Mouse (Mus musculus): ENCODE measurements at regions not wholly inside any gene's neighbourhood (a gene's known extent, or its start where the extent isn't known, plus 50 kb on each side); places are given as distances from the start of the nearest gene placed in this dataset.

DNA sequence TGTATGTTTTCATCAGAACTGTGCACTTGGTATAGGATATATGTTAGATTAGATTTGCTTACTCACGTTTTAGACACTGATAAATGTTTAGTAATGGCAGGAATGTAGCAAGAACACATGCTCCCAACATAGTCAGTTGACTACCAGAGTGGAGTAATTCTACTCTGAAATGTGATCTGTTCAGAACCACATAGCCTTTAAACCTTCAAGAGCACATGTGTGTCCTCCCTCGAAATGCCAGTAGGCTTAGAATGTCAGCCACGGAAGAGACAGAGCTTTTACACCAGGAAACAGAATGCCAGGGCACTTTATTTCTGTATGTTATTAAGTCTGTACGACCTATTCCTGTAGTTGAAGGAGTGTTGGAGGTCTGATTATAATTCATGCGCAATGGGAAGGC lies 51.3 kb upstream of the Cd28 start:
- Histone ChIP-seq H3K36me3 (no peaks in the 10 kb centered on the region), H3K9me3 (no peaks in the 10 kb centered on the region)
- ATAC-seq (ENCODE audit: low FRiP score, low read depth), result no peak

DNA sequence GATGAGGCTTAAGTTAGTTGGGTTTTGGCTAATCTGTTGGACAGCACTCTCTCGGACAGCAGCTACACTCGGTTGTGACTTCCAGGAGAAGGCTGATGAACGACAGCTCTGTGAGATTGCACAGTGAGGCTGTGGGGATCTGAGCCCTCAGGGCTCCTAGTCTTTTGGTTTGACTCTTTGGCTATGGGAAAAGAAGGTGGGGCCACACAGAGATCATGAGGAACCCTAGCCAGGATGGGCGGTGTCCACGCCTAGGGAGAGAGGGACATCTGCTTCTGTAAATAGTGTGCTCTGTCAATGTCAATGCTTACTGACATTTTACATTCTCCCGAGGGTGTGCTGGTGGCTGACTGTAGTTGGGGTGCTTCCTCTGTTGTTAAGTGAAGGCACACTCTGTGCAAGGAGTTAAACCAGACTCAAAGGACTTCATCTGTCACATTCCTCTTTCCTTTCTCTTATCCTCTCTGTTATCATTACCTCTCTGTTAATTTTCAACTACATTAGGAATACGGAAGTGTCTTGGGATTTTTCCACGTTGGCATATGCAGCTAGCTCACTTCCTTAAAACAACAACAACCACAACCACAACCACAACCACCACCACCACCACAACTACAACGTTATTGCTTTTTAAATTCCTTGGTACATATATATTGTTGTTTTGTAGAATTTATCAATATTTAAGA lies 54.2 kb upstream of the Cd28 start:
- H3K4me3 ChIP-seq, result no peak overlapping the region
- no peaks in the 10 kb centered on the region for H3K9me3 ChIP-seq
- no peak overlapping the region for H3K27ac ChIP-seq (replicated peaks)
- H3K36me3 ChIP-seq, result no peaks in the 10 kb centered on the region
- no peaks in the 10 kb centered on the region for H3K27me3 ChIP-seq
- H3K4me1 ChIP-seq, result no peaks in the 10 kb centered on the region
- H3K9ac ChIP-seq (replicated peaks), result no peak overlapping the region
- no peak for ATAC-seq (ENCODE audit: low FRiP score, low read depth)
- 71% methylated on average over 9 of the region's 9 CpGs for WGBS
- no peak overlapping the region for H3K4me2 ChIP-seq (replicated peaks)

More for the DNA sequence above, 51.3 kb upstream of the Cd28 start:
- WGBS, result 83% methylated on average over 5 of the region's 5 CpGs
- Histone ChIP-seq H3K4me3 (no peak overlapping the region), H3K27ac (replicated peaks) (no peak overlapping the region), H3K27me3 (no peaks in the 10 kb centered on the region), H3K9ac (replicated peaks) (no peak overlapping the region), H3K4me1 (peaks cover 8% of the 10 kb centered on the region; the same call in 1 of the 2 replicates), H3K4me2 (replicated peaks) (no peak overlapping the region)

DNA sequence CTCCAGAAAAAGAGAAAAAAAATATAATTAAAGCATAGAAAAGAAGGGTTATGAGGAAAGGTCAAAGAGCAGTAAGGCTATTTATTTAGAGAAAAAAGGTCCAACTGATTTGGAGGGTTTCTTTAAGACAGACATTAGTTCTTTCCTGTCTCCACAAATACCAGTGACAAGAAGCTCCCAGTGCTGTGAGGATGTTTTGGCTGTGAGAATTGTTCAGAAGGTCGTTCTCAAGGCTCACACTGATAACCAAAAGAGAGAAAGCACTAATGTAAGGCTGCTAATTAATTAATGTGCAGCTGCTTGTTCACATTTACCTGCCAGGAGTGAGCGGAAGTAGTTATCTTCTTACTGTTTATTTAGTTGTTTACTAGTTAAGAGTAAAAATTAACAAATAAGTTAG lies 54.7 kb upstream of the Cd28 start:
- WGBS, result 76% methylated on average over 2 of the region's 2 CpGs
- no peaks in the 10 kb centered on the region for H3K9me3 ChIP-seq
- H3K27ac ChIP-seq (replicated peaks), result no peak overlapping the region
- H3K27me3 ChIP-seq, result no peaks in the 10 kb centered on the region
- no peaks in the 10 kb centered on the region for H3K4me1 ChIP-seq
- ATAC-seq (ENCODE audit: low FRiP score, low read depth), result no peak
- H3K36me3 ChIP-seq, result no peaks in the 10 kb centered on the region
- H3K4me3 ChIP-seq, result no peak overlapping the region
- no peak overlapping the region for H3K9ac ChIP-seq (replicated peaks)
- no peak overlapping the region for H3K4me2 ChIP-seq (replicated peaks)

GRCm38 (mm10) chr1:60659604-60660003 lies 57.0 kb upstream of the Cd28 start:
- H3K9me3 ChIP-seq, result no peaks in the 10 kb centered on the region
- H3K4me2 ChIP-seq (replicated peaks), result no peak overlapping the region
- no peaks in the 10 kb centered on the region for H3K4me1 ChIP-seq
- WGBS, result 86% methylated on average over 1 of the region's 1 CpGs
- no peak overlapping the region for H3K4me3 ChIP-seq
- H3K9ac ChIP-seq (replicated peaks), result no peak overlapping the region
- H3K27ac ChIP-seq (replicated peaks), result no peak overlapping the region
- no peaks in the 10 kb centered on the region for H3K36me3 ChIP-seq
- ATAC-seq (ENCODE audit: low FRiP score, low read depth), result no peak
- H3K27me3 ChIP-seq, result no peaks in the 10 kb centered on the region

DNA sequence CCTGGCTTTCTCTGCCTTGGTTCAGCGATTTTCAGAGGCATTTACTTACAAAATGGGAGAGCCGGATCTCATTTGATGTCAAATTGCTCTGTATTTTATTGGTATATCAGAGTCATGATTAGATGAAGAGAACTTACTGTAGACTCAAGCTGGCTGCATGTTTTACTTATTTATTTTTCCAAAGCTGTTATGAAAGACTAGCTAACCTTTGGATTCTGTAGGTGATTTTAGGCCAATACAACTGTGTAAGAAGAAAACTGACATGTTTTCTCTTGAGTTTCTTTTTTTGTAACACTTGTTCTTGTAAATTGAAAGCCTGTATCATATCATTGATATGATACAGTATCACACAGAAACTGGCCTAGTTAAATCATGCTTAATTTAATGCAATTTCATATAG lies 57.6 kb upstream of the Cd28 start:
- no peak overlapping the region for H3K4me3 ChIP-seq
- 83% methylated on average over 2 of the region's 2 CpGs for WGBS
- H3K4me1 ChIP-seq, result no peaks in the 10 kb centered on the region
- no peaks in the 10 kb centered on the region for H3K27me3 ChIP-seq
- H3K36me3 ChIP-seq, result no peaks in the 10 kb centered on the region
- no peak overlapping the region for H3K9ac ChIP-seq (replicated peaks)
- no peak overlapping the region for H3K4me2 ChIP-seq (replicated peaks)
- no peak for ATAC-seq (ENCODE audit: low FRiP score, low read depth)
- no peak overlapping the region for H3K27ac ChIP-seq (replicated peaks)
- H3K9me3 ChIP-seq, result no peaks in the 10 kb centered on the region

GRCm38 (mm10) chr1:60658383-60658782 lies 58.2 kb upstream of the Cd28 start:
- no peak overlapping the region for H3K27ac ChIP-seq (replicated peaks)
- H3K9me3 ChIP-seq, result no peaks in the 10 kb centered on the region
- no peaks in the 10 kb centered on the region for H3K36me3 ChIP-seq
- H3K27me3 ChIP-seq, result no peaks in the 10 kb centered on the region
- H3K4me1 ChIP-seq, result no peaks in the 10 kb centered on the region
- WGBS, result 84% methylated on average over 4 of the region's 4 CpGs
- no peak overlapping the region for H3K4me3 ChIP-seq
- no peak overlapping the region for H3K4me2 ChIP-seq (replicated peaks)
- H3K9ac ChIP-seq (replicated peaks), result no peak overlapping the region
- no peak for ATAC-seq (ENCODE audit: low FRiP score, low read depth)

DNA sequence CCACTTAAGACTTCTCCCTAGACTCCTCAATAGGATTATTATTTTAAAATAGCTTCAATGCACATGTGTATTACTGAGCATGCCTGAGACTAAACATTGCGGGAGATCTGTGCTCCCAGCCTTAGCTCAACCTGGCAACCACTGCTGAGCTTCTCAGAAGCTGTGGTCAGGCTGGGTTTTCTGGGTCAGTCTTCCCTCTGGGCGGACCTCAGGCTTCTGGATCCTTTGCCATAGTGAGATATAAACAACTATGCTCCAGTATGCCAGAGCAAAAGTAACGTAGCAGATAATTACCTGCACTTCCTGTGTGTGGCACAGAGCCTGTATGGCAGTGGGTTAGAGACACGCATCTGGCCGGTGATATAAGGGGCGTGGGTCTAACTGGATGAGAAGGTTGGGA lies 59.1 kb upstream of the Cd28 start:
- Histone ChIP-seq H3K9ac (replicated peaks) (no peak overlapping the region), H3K27me3 (no peaks in the 10 kb centered on the region), H3K9me3 (no peaks in the 10 kb centered on the region), H3K36me3 (no peaks in the 10 kb centered on the region), H3K4me1 (no peaks in the 10 kb centered on the region), H3K27ac (replicated peaks) (no peak overlapping the region), H3K4me2 (replicated peaks) (no peak overlapping the region), H3K4me3 (no peak overlapping the region)
- WGBS, result 86% methylated on average over 6 of the region's 6 CpGs
- no peak for ATAC-seq (ENCODE audit: low FRiP score, low read depth)

- Histone ChIP-seq H3K4me3 (no peak overlapping the region), H3K27ac (replicated peaks) (no peak overlapping the region), H3K4me2 (replicated peaks) (no peak overlapping the region), H3K4me1 (no peaks in the 10 kb centered on the region), H3K36me3 (no peaks in the 10 kb centered on the region), H3K27me3 (no peaks in the 10 kb centered on the region), H3K9ac (replicated peaks) (no peak overlapping the region), H3K9me3 (no peaks in the 10 kb centered on the region)
- ATAC-seq (ENCODE audit: low FRiP score, low read depth), result no peak
- 78% methylated on average over 4 of the region's 4 CpGs for WGBS
Measured at GRCm38 (mm10) chr1:60656976-60657375, 59.6 kb upstream of the Cd28 start.

DNA sequence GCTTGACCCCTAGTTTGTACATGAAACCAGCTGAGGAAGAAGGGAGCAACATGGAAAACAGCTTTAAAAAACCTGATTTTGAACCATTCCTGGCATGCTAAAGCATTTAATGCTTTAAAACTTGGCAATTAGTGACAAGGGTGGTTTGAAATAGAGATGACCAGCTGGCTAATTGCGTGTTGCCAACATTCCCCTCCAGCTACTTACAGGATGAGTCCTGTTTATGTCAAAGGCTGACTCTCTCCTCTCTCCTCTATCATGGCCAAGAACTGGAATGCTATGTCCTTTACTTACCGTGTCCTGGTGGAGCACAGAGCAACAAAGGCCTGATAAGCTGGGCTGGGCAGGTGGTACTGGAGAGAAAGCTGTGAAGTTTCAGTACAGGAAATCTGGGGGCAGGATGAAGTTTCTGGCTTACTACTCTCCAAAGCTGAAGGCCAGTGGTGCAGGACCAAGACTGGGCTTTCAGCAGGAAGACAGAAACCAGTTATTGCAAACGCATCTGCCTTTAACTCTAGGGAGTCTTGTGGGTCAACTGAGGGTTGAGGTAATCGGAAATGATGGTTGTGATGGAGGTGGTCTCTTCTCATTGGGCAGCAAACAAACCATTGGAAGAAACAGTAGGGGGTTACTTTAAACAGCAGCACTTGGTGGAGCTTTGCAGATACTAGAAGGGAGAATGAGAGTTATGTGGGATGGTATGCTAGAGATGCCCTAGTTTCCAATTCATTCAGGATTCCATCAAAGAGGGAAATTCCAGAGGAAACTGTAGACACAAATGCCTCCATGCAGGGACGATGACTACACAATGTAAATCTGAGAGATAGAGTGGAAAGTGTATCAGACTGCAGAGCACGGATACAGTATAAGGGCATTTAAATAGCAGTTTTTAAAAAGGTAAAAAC lies 60.7 kb upstream of the Cd28 start:
- Histone ChIP-seq H3K36me3 (no peaks in the 10 kb centered on the region), H3K4me2 (replicated peaks) (no peak overlapping the region), H3K4me3 (no peak overlapping the region), H3K4me1 (no peaks in the 10 kb centered on the region), H3K9me3 (no peaks in the 10 kb centered on the region), H3K9ac (replicated peaks) (no peak overlapping the region), H3K27ac (replicated peaks) (no peak overlapping the region), H3K27me3 (no peaks in the 10 kb centered on the region)
- ATAC-seq (ENCODE audit: low FRiP score, low read depth), result no peak
- 79% methylated on average over 6 of the region's 6 CpGs for WGBS

- Histone ChIP-seq H3K27ac (replicated peaks) (no peak overlapping the region), H3K27me3 (no peaks in the 10 kb centered on the region), H3K36me3 (no peaks in the 10 kb centered on the region), H3K4me2 (replicated peaks) (no peak overlapping the region), H3K9me3 (no peaks in the 10 kb centered on the region), H3K4me1 (no peaks in the 10 kb centered on the region), H3K4me3 (no peak overlapping the region), H3K9ac (replicated peaks) (no peak overlapping the region)
- WGBS, result 55% methylated on average over 2 of the region's 2 CpGs
- no peak for ATAC-seq (ENCODE audit: low FRiP score, low read depth)
Measured at GRCm38 (mm10) chr1:60655206-60655605, 61.4 kb upstream of the Cd28 start.

GRCm38 (mm10) chr1:60652570-60653011 lies 64.0 kb upstream of the Cd28 start:
- H3K9ac ChIP-seq (replicated peaks), result no peak overlapping the region
- no peak overlapping the region for H3K4me2 ChIP-seq (replicated peaks)
- no peaks in the 10 kb centered on the region for H3K9me3 ChIP-seq
- H3K36me3 ChIP-seq, result no peaks in the 10 kb centered on the region
- H3K27me3 ChIP-seq, result no peaks in the 10 kb centered on the region
- H3K4me3 ChIP-seq, result no peak overlapping the region
- no peaks in the 10 kb centered on the region; the same call in 1 of the 2 replicates for H3K4me1 ChIP-seq
- WGBS, result 88% methylated on average over 4 of the region's 4 CpGs
- ATAC-seq (ENCODE audit: low FRiP score, low read depth), result no peak
- H3K27ac ChIP-seq (replicated peaks), result no peak overlapping the region

GRCm38 (mm10) chr1:60650158-60650557 lies 66.4 kb upstream of the Cd28 start:
- 83% methylated on average over 3 of the region's 3 CpGs for WGBS
- Histone ChIP-seq H3K27ac (replicated peaks) (no peak overlapping the region), H3K9ac (replicated peaks) (no peak overlapping the region), H3K4me1 (peaks cover 12% of the 10 kb centered on the region), H3K9me3 (no peaks in the 10 kb centered on the region), H3K36me3 (no peaks in the 10 kb centered on the region), H3K4me3 (no peak overlapping the region), H3K27me3 (no peaks in the 10 kb centered on the region), H3K4me2 (replicated peaks) (no peak overlapping the region)
- ATAC-seq (ENCODE audit: low FRiP score, low read depth), result no peak

Measured in midbrain, embryonic 12.5 days (tissue).